Mouse (Mus musculus): ENCODE measurements at regions not wholly inside any gene's neighbourhood (a gene's known extent, or its start where the extent isn't known, plus 50 kb on each side); places are given as distances from the start of the nearest gene placed in this dataset.

DNA sequence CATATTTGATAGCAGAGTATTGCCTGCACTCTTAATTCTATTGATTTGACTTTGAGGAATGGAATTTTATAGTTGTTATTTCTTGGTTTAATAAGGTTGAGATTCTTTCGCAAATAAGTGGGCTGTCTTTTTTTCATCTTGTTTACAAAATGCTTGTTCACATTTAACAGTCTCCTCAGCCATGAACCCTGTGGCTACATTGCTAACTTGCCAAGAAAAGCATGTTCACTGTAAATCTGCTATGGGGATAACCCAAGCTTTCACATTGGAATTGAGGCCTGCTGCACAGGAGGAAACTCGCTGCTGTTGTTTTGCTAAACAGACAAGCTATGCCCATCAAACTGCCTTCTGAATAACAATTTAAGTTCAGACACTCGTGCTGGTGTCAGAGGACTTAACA, 564.6 kb upstream of the Fam92a start:
- H3K36me3 ChIP-seq (replicated peaks in 1 of 2; ENCODE audit: control insufficient read depth in 1 of 2, insufficient read depth in 1 of 2, low read length in 1 of 2): no peaks in the 10 kb centered on the region
- in situ Hi-C loops (cut with MboI; ENCODE audit: low pct_ligation_motif_present, low pct_unique_long_range_greater_than_20kb, low sequenced_read_pairs) (no loop called here), dilution Hi-C loops (cut with MboI; ENCODE audit: extremely low pct_ligation_motif_present, extremely low pct_unique_long_range_greater_than_20kb, low sequenced_read_pairs) (no loop called here)
- DNase-seq (ENCODE audit: extremely low read depth): no peak
- H3K4me2 ChIP-seq (ENCODE audit: insufficient read depth, low read depth, poor library complexity, severe bottlenecking): no peak overlapping the region
- H3K27me3 ChIP-seq (replicated peaks): no peaks in the 10 kb centered on the region
- TF ChIP-seq UBTF (IDR thresholded peaks at IDR 0.05; ENCODE audit: low read depth, low read length) (no peak), NELFE (IDR thresholded peaks at IDR 0.05; ENCODE audit: low read depth, low read length) (no peak), HCFC1 (IDR thresholded peaks at IDR 0.05; ENCODE audit: low read depth, low read length) (no peak), JUND (conservative IDR thresholded peaks at IDR 0.05; ENCODE audit: low read depth, low read length) (no peak), EP300 (IDR thresholded peaks at IDR 0.05; ENCODE audit: low read length) (no peak)
- H3K27ac ChIP-seq (ENCODE audit: insufficient read depth, low read depth): no peak overlapping the region
- no peaks in the 10 kb centered on the region for H3K9me3 ChIP-seq (replicated peaks; ENCODE audit: low read length)
- peaks cover 0 to 7% of the 10 kb centered on the region in 2 experiments; a peak in 2 of 4 replicates for H3K4me1 ChIP-seq (ENCODE audit: control insufficient read depth in 1 of 2, insufficient read depth in 2 of 2)
- H3K9ac ChIP-seq (ENCODE audit: insufficient read depth, low read depth): no peak overlapping the region
- no peak overlapping the region for H3K4me3 ChIP-seq (replicated peaks in 1 of 3; ENCODE audit: low read depth in 2 of 3, low read length in 2 of 3, poor library complexity in 1 of 3)
- H3K79me2 ChIP-seq (replicated peaks; ENCODE audit: control insufficient read depth, extremely low read depth, insufficient read depth, poor library complexity, severe bottlenecking): no peaks in the 10 kb centered on the region

DNA sequence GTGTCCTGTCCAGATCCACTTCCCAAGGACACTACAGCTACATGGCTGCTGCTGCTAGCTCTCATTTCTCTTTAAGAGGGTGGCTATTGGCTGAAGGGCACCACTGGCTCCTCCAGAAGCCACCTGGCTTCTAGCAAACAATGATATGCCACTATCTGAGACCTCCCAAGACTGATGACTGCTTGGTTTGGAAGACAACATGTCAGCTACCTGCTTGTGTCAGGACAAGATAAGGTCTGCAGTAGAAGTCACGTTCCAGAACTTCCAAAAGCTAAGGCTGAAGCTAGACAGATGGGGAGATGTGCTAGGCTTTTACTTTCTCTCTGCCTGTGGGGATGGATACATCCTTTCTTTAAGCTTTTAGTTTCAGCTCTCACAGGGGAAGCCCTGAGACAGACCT, 528.4 kb upstream of the Fam92a start:
- Histone ChIP-seq H3K27ac (ENCODE audit: insufficient read depth, low read depth) (no peak overlapping the region), H3K4me1 (ENCODE audit: control insufficient read depth in 1 of 2, insufficient read depth in 2 of 2) (no peaks in the 10 kb centered on the region), H3K36me3 (replicated peaks in 1 of 2; ENCODE audit: control insufficient read depth in 1 of 2, insufficient read depth in 1 of 2, low read length in 1 of 2) (no peaks in the 10 kb centered on the region), H3K27me3 (replicated peaks) (no peaks in the 10 kb centered on the region), H3K9me3 (replicated peaks; ENCODE audit: low read length) (no peaks in the 10 kb centered on the region), H3K4me2 (ENCODE audit: insufficient read depth, low read depth, poor library complexity, severe bottlenecking) (no peak overlapping the region), H3K79me2 (replicated peaks; ENCODE audit: control insufficient read depth, extremely low read depth, insufficient read depth, poor library complexity, severe bottlenecking) (no peaks in the 10 kb centered on the region), H3K4me3 (replicated peaks in 1 of 3; ENCODE audit: low read depth in 2 of 3, low read length in 2 of 3, poor library complexity in 1 of 3) (no peak overlapping the region), H3K9ac (ENCODE audit: insufficient read depth, low read depth) (no peak overlapping the region)
- in situ Hi-C loops (cut with MboI; ENCODE audit: low pct_ligation_motif_present, low pct_unique_long_range_greater_than_20kb, low sequenced_read_pairs): no loop called here
- dilution Hi-C loops (cut with MboI; ENCODE audit: extremely low pct_ligation_motif_present, extremely low pct_unique_long_range_greater_than_20kb, low sequenced_read_pairs): no loop called here
- TF ChIP-seq MXI1 (IDR thresholded peaks at IDR 0.05; ENCODE audit: low read depth, low read length): no peak
- no peak for TF ChIP-seq CHD1 (IDR thresholded peaks at IDR 0.05; ENCODE audit: low read depth, low read length)
- DNase-seq (ENCODE audit: extremely low read depth): no peak

DNA sequence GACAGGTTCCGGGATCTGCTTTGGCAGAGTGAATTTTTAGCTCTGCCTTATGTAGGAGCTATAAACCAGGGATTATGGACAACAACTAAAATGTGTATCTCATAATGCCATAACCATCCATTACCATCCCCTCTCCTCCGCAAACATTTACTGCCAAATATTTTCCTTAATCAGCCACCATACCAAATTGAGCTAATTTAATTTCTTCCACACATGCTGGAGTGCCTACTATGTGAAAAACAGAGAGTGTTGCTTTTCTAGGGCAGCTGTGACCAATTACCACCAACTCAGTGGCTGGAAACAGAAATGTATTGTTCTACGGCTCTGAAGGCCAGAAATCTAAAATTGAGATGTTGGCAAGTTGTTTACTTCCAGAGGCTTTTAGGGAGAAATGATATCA, 506.0 kb upstream of the Fam92a start:
- Histone ChIP-seq H3K27ac (ENCODE audit: insufficient read depth, low read depth) (no peak overlapping the region), H3K4me1 (ENCODE audit: control insufficient read depth in 1 of 2, insufficient read depth in 2 of 2) (no peaks in the 10 kb centered on the region), H3K9me3 (replicated peaks; ENCODE audit: low read length) (no peaks in the 10 kb centered on the region), H3K4me2 (ENCODE audit: insufficient read depth, low read depth, poor library complexity, severe bottlenecking) (no peak overlapping the region), H3K27me3 (replicated peaks) (no peaks in the 10 kb centered on the region), H3K9ac (ENCODE audit: insufficient read depth, low read depth) (no peak overlapping the region), H3K36me3 (replicated peaks in 1 of 2; ENCODE audit: control insufficient read depth in 1 of 2, insufficient read depth in 1 of 2, low read length in 1 of 2) (no peaks in the 10 kb centered on the region), H3K79me2 (replicated peaks; ENCODE audit: control insufficient read depth, extremely low read depth, insufficient read depth, poor library complexity, severe bottlenecking) (no peaks in the 10 kb centered on the region), H3K4me3 (replicated peaks in 1 of 3; ENCODE audit: low read depth in 2 of 3, low read length in 2 of 3, poor library complexity in 1 of 3) (no peak overlapping the region)
- dilution Hi-C loops (cut with MboI; ENCODE audit: extremely low pct_ligation_motif_present, extremely low pct_unique_long_range_greater_than_20kb, low sequenced_read_pairs) (no loop called here), in situ Hi-C loops (cut with MboI; ENCODE audit: low pct_ligation_motif_present, low pct_unique_long_range_greater_than_20kb, low sequenced_read_pairs) (no loop called here)
- TF ChIP-seq EP300 (IDR thresholded peaks at IDR 0.05; ENCODE audit: low read length) (no peak), SMC3 (IDR thresholded peaks at IDR 0.05; ENCODE audit: low read depth, low read length) (no peak), GABPA (IDR thresholded peaks at IDR 0.05; ENCODE audit: insufficient replicate concordance, low read depth, low read length) (no peak), IRF4 (IDR thresholded peaks at IDR 0.05; ENCODE audit: low read depth, low read length) (no peak), BHLHE40 (IDR thresholded peaks at IDR 0.05; ENCODE audit: low read depth, low read length) (no peak), NRF1 (IDR thresholded peaks at IDR 0.05; ENCODE audit: low read depth, low read length) (no peak), ZKSCAN1 (IDR thresholded peaks at IDR 0.05; ENCODE audit: borderline replicate concordance, low read depth, low read length) (no peak), JUND (conservative IDR thresholded peaks at IDR 0.05; ENCODE audit: low read depth, low read length) (no peak), CHD2 (IDR thresholded peaks at IDR 0.05; ENCODE audit: low read length) (no peak), NELFE (IDR thresholded peaks at IDR 0.05; ENCODE audit: low read depth, low read length) (no peak), RAD21 (IDR thresholded peaks at IDR 0.05; ENCODE audit: low read depth, low read length) (no peak), SIN3A (IDR thresholded peaks at IDR 0.05; ENCODE audit: low read length) (no peak)
- no peak for DNase-seq (ENCODE audit: extremely low read depth)
